ENCODE assay signal across 8 mouse cellular contexts in the genomic region with DNA sequence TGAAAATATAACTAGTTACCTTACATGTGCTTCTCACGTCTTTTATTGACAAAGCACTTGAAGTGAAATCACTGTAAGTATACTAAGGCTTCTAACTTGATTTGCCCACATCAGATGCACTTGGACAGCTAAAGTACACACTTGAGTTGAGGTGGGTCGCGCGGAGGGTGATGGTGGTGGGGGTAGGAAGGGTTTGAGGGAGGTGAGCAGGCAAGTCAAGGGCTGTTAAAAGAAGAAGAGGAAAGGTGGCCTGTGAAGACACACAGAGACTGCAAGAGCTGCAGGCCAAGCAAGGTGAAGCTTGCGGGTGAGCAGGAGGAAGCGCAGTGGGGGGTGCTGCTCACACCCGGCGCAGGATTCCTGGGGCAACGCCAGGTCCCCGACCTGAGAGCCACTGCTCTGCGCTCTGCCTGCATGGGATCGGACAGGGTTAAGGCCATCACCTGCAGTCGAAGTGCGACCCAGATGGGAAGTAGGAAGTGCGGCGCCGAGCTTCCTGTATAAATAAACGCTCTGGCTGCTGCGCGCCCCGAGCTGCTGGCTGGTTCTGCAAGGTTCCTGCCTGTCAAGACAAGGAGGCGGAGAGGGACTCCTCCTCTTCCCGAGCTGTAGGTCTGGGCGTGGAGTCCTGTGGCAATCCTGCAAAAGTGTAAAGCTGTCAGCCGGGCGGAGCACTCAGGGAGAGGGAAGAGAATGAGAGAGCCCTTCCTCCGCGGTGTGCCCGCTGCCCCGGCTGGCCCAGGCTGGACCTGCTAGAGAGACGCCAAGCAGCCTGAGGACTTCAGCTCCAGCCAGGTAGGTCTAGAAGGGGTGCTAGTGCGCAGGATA.
DNase-seq lines count a peak whose midpoint lies in the region; ATAC-seq and TF ChIP-seq lines count a peak whose summit lies in the region.

No protein-coding gene starts in this region.

- H3K4me2 ChIP-seq in intestine, embryonic 14.5 days (ENCODE audit: low read length), result peak overlapping the region; percentile 60

- no peaks in the 10 kb centered on the region for H3K9me3 ChIP-seq in intestine, embryonic 14.5 days (ENCODE audit: control insufficient read depth, low read length)
- H3K9me3 ChIP-seq in megakaryocyte, embryonic 14.5 days, result peaks cover 7% of the 10 kb centered on the region

- no peaks in the 10 kb centered on the region for H3K4me1 ChIP-seq in cortical plate, adult 2 months (ENCODE audit: control insufficient read depth, insufficient read depth, low read length)
- H3K4me1 ChIP-seq in intestine, embryonic 14.5 days (replicated peaks; ENCODE audit: control insufficient read depth, insufficient read depth, low read length), result 0 out of 2 replicates have a peak, but pooled peaks cover 4% of the 10 kb centered on the region
- H3K4me1 ChIP-seq in megakaryocyte, embryonic 14.5 days, result peaks cover 39% of the 10 kb centered on the region

- 0 out of 2 replicates have a peak overlapping the region, but pooled peaks have one; percentile 20 for H3K9ac ChIP-seq in intestine, embryonic 14.5 days (ENCODE audit: low read length)

- H3K36me3 ChIP-seq in intestine, embryonic 14.5 days (ENCODE audit: control insufficient read depth, insufficient read depth, low read length), result no peaks in the 10 kb centered on the region
- no peaks in the 10 kb centered on the region for H3K36me3 ChIP-seq in megakaryocyte, embryonic 14.5 days (replicated peaks; ENCODE audit: low read length)

- H3K27me3 ChIP-seq in intestine, embryonic 14.5 days (replicated peaks; ENCODE audit: control insufficient read depth, insufficient read depth, low read length), result peaks cover 18% of the 10 kb centered on the region
- H3K27me3 ChIP-seq in megakaryocyte, embryonic 14.5 days (replicated peaks), result peaks cover 32% of the 10 kb centered on the region

- TF ChIP-seq CTCF in cortical plate, adult 2 months (IDR thresholded peaks at IDR 0.05; ENCODE audit: extremely low read depth, insufficient read depth, low read length), result no peak

- peak overlapping the region; percentile 24; the same call in 1 of the 2 replicates for H3K27ac ChIP-seq in cortical plate, adult 2 months (ENCODE audit: insufficient read depth, low read length)
- 0 out of 2 replicates have a peak overlapping the region, but pooled peaks have one; percentile 28 for H3K27ac ChIP-seq in intestine, embryonic 14.5 days (ENCODE audit: low read depth)

- peak; percentile 80 for ATAC-seq in intestine, embryonic 14.5 days (replicated peaks; ENCODE audit: low FRiP score, low TSS enrichment, low read depth)

- peak overlapping the region; percentile 59 for H3K4me3 ChIP-seq in cortical plate, adult 2 months (ENCODE audit: insufficient read depth, low read length)
- H3K4me3 ChIP-seq in intestine, embryonic 14.5 days (ENCODE audit: low read depth, low read length), result peak overlapping the region; percentile 35
- peak overlapping the region; percentile 94 for H3K4me3 ChIP-seq in megakaryocyte, embryonic 14.5 days (replicated peaks)

- peak; percentile 56 for DNase-seq in adipocyte (ENCODE audit: low spot score)
- peak; percentile 55 for DNase-seq in gastrocnemius, postnatal 14 days
- peak; percentile 82 for DNase-seq in intestine, embryonic 14.5 days (ENCODE audit: low spot score)
- peak; percentile 61 to 70 for DNase-seq in left cerebral cortex, postnatal 14 days (ENCODE audit: low spot score in 2 of 2)
- peak; percentile 72 to 79 for DNase-seq in right cerebral cortex, postnatal 10 days (ENCODE audit: low spot score in 2 of 2)
- peak; percentile 67 to 73 for DNase-seq in urinary bladder, postnatal 4 days (ENCODE audit: low spot score in 2 of 2)

- 5% methylated on average over 32 of the region's 32 CpGs for WGBS in intestine, embryonic 14.5 days

- intact Hi-C loops in gastrocnemius, postnatal 14 days (cut with DNase I; ENCODE audit: low total_unique reads), result no loop called here
- intact Hi-C loops in left cerebral cortex, postnatal 14 days (cut with DNase I), result no loop called here

- peak; percentile 76 for TF ChIP-seq POLR2A in cortical plate, adult 2 months (IDR thresholded peaks at IDR 0.05; ENCODE audit: extremely low read depth, insufficient read depth, low read length)

Comparison
In these comparisons a context has a peak if more than half of its experiments do, and no peak if none do; other contexts are left out.
1. Peak in every context shown above with its lines: DNase-seq, ATAC-seq, H3K4me3 ChIP-seq and H3K27ac ChIP-seq.
2. H3K4me3 ChIP-seq: peak in every context shown above with its lines; median percentile 94 in megakaryocyte, embryonic 14.5 days; 59 in cortical plate, adult 2 months; 35 in intestine, embryonic 14.5 days.